Mouse (Mus musculus): ENCODE results near the gene Parvg.

DNA sequence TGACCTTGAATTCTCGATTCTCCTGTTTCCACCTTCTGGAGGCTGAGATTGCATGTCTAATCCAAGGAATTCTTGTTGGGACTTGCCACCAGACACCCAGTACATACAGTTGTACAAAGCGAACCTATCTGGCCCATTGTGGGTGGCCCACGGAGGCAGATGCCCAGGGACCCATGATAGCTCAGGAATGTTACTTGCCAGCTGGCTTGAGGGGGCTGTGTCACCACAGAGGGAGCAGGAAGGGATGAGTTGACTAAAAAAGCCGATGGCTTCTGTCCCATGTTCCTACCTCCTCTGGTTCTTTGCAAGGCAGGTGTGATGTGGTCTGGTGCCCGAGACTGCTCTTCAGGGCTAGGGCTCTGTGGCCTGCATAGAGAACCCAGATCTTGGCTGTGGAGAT lies 32.7 kb upstream of the Parvg start:
- TF ChIP-seq POLR2A (IDR thresholded peaks at IDR 0.05; ENCODE audit: insufficient read depth, low read depth, low read length) (no peak), CTCF (IDR thresholded peaks at IDR 0.05; ENCODE audit: insufficient read depth, low read depth, low read length) (no peak)
